Mouse (Mus musculus): ENCODE measurements around the gene Fgfr2. TPM values are rescaled to one million over a fixed set of nuclear protein-coding genes. Genes with fewer than 3 reads are reported as not detected.
A peak's percentile ranks its signal among the peaks of the same experiment; 100 is the strongest.
"Not testable (repeated sequence)": the region's sequence is repeated elsewhere in the genome, so short reads cannot be mapped to it uniquely, and the experiment has no call there.

Gene Fgfr2
- total RNA-seq, 2 experiments from 2014 or later, result 35.8 to 40.8 TPM

DNA sequence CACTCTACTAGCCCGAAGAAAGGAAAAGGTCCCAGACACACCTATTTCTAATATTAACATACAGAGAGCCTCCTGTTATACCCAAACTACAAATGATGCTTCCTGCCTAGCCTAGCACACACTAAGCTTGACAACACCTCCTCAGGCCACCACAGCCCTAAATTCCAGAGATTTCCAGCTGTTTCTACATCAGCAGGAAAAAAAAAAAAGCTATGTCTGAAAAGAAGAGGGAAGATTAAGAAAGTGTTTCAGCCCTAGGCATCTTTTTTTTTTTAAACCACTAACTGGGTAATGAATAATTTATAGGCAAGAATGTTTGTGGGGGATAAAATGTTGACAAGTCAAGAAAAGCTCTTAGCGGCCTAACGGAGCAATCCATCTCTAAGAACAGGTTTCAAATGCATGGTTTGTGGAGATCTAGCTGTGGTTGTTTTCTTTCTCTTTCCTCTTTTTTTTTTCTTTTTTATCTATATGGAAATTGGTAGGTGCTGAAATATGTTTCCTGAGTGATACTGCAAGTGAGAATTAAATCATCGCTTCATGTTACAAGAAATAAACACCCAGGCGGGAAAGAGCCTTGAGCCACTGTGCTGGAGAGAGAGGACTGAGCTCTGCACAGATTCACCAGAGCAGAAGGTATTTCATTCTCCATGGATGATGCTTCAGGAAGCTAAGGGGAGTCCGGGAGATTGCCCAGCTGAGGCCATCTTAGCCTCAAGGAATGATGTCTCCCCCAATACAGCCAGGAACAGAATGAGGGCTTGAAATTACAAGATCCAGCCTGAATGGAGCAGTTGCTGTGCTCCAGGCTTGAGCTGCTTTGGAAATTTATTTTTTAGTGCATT is 673.0 kb downstream of the Fgfr2 start:
- no peak for DNase-seq
- intact Hi-C loops (cut with DNase I), result no loop called here

DNA sequence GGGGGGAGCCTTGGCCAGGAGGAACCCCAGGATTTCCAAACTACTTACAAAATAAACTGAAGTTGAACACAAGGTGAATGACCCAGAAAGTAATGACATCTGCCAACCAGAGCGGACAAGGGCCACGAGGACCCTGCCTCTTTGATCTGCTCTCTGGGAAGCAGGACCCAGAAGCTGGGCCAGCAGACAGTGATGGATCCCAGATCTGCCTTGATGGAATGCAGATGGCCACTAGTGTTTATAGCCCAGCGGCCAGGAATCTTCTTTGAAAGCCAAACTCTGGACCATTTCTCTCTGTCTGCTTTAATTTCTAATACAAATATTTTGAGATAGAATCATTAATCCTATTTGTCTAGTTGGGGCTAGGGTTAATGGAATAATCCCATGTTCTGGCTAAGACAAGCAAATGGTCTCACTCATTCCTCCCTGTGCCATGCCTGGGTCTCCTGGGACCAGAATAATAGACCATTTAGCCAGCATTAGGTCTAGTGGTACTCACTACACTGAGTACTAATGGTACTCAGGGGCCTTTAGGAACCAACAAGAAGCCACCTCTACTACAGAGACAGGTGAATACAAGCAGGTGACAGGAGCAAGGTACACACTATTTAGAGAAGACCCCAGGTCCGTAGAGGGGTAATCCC is 674.5 kb downstream of the Fgfr2 start:
- DNase-seq, result no peak
- intact Hi-C loops (cut with DNase I), result no loop called here

DNA sequence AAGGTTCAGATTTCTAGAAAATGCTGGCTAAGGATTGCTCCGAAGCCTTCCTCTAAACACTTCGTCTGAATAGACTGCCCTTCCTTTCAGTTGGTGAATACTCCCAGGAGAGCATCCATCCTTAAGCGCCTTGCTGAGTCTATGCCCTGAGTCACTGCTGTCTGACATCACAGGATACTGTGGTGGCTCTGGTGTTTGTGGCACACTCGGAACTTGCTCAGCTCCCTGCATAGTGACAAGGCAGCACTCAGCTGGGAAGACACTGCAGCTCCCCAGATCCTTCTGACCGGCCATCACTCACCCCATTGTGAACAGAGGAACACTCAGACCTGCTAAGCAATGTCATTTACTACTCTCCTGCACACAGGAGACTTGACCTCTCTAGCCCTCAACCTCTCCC is 675.6 kb downstream of the Fgfr2 start:
- DNase-seq, result no peak
- intact Hi-C loops (cut with DNase I), result no loop called here

DNA sequence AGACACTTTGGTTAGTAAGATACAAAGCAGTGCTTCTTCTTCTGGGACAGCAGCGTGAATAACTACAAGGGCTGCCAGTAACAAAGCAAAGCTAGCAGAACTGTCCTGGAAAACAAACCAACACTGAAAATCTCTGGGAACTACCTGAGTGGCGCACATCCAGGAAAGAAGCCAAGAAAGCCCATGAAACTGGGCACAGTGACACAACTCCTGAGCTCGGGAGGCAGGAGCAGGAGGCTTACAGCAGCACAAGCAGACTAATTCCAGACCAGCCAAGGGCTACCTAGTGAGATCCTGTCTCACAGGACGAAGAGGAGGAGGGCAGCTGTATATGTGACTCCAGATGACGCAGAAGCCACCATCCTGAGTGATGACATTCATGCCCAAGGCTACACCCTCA is 676.3 kb downstream of the Fgfr2 start:
- no peak for DNase-seq
- intact Hi-C loops (cut with DNase I), result no loop called here

DNA sequence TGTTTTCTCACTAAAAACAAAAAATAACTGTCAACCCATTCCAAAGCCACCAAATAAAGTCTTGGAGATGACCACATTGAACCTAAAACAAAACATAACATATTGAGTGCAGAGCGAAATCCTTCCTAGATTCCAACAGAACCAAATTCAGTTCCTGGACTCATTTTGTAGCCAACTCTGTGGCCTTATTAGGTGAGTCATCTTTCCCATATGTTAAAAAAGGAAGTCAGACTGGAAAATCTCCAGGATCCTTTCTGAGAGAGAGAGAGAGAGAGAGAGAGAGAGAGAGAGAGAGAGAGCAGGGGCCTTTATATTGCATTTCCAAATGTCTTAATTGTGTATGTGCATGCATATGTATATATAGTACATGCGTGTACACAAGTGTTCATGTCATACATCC is 678.9 kb downstream of the Fgfr2 start:
- DNase-seq, result no peak
- intact Hi-C loops (cut with DNase I), result no loop called here

DNA sequence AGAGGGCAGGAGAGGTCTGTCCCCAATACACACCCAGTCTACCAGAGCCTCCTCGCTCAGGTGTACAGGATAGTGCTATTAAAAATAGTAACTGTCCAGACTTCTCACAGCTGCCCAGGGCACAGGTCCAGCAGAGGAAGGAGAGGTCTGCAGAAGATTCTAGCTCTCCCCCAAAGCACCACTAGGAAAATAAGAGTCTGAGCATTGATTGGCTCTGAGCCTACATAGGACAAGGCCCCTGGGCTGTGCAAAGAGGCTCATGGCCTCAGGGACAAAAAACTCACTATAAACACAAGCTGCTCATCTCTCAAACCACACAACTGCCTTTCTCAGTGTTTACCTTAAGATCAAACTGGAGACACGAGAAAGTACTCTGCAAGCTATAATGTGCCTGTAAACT is 679.4 kb downstream of the Fgfr2 start:
- intact Hi-C loops (cut with DNase I), result no loop called here
- no peak for DNase-seq

DNA sequence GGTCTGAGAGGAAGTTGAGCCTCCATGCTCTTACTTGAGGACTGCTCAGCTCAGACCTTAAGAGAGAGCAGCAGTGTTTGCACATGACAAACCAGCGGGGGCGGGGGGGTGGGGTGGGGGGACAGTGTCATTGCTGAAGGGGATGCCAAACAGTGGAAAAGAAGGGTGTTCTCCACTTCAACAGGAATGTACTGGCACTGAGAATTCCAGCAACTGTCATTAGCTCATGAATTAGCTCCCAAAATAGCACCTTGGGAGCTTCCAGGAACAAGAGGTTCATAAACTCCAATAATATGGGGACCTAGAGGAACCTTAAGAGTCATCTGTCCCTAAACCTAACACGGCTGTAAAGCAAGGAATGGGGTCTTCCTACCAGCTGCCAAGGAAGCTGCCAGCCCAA is 680.0 kb downstream of the Fgfr2 start:
- no peak for DNase-seq
- intact Hi-C loops (cut with DNase I), result no loop called here

DNA sequence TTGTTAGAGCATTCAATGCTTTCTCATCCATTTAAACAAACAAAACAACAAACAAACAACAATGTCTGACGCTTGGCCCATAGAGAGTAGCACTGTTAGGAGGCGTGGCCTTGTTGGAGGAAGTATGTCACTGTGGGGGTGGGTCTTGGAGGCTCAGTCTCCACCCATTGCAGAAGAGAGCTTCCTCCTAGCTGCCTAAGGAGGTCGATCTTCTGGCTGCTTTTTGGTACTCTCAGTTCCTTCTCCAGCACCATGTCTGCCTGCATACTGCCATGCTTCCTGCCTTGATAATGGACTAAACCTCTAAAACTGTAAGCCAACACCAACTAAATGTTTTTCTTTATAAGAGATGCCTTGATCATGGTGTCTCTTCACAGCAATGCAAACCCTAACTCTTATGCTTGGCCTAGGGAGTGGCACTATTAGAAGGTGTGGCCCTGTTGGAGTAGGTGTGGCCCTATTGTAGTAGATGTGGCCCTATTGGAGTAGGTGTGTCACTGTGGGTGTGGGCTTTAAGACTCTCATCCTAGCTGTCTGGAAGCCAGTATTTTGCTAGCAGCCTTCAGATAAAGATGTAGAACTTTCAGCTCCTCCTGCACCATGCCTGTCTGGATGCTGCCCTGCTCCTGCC is 680.9 kb downstream of the Fgfr2 start:
- intact Hi-C loops (cut with DNase I); DNase-seq: not testable (repeated sequence)

DNA sequence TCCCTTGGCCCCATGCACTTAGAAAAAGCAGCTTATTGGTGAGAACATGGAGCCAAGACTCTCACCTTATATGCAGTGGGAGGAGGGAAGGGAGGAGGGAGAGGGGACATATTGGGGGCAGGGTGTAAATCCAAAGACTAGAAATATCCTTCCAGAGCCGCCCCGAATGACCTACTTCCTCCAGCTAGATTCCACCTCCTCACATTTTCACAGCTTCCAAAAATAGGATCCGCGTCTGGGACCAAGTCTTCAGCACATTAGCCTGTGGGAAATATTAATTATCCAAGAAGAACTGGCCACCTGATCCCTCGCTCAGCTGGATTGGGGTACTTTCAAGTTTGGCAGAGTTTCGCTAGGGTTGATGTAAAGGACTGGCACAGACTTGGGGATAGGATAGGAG is 683.2 kb downstream of the Fgfr2 start:
- no peak for DNase-seq
- intact Hi-C loops (cut with DNase I), result no loop called here

DNA sequence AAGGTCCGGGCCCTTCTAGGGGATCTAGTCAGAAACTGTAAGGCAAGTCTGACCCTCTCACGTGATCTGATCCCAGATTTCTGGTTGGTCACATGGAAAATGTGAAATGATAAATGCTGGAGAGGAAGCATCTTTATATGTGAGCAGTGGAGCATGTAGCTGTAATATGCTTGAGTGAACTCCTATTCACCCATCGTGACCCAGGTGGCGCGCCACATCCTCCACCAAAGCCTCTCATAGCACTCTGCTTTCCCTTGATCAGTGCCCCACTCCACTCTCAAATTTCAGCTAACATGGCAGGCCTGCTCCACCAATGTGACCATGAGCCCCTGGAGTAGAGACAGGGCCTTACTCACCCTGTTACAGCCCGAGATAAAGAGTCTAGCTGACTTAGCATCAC is 685.1 kb downstream of the Fgfr2 start:
- DNase-seq, result no peak
- intact Hi-C loops (cut with DNase I), result no loop called here

DNA sequence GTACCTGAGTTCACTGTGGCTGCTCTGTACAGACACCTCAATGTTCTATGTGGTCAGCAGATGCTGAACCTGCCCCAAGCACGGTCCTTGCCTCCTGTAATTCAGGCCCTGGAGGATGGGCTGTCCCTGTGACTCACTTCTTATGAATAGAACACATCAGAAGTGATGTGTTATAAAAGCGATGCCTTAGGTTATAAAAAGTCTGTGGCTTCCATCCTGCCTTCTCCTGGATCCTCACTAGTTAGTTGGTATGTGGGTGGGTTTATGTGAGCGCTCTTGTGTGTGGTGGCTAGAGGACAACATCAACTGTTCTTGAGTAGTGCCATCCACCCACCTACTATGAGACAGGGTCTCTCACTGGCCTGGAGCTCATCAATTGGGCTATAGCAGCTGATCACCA is 685.7 kb downstream of the Fgfr2 start:
- intact Hi-C loops (cut with DNase I), result no loop called here
- DNase-seq, result no peak

DNA sequence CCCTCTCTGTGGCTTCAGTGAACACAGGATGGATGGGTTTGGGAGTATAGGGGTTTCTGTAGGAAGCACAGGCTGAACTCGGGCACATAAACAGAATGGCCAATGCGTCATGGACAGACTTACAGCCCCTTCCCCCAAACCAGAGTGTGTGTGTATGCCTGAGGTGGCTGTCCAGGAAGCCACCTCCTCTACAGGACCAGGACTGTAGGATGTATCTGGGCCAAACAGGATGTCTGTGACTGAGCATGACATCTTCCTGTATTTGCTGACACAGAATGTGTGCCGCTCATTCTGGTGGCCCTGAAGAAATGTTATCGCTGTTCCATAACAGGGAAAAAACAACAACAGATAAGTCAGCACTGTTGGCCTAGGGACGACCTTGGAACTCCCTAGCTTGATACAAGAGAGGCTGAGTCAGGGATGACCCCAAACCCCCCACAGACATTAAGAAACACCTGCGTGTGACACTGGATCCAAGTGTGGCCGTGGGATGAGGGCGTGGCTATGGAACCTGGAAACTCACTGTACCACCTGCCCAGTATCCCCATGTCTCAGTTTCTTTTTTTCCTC is 687.6 kb downstream of the Fgfr2 start:
- DNase-seq, result no peak

DNA sequence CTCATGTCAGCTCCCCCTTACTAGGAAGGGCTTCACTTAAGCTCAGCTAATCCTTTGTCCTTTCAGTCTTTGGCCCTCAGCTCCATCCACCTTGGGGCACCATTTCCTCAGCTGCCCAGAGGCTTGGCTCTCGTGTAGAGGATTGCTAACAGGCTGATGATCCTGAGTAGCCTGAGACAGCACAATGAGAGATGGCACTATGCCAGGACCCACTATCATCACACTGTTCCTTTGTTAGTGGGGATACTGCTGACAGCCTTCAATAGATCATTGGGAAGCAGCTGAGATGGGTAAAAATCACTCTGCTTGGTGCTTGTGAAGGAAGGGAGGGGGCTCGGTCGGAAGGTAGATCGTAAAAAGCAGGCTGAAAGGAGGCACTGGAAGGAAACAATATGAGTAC is 693.8 kb downstream of the Fgfr2 start:
- intact Hi-C loops (cut with DNase I), result no loop called here
- peak; percentile 35 for DNase-seq

More for the DNA sequence above, 687.6 kb downstream of the Fgfr2 start:
- intact Hi-C loops (cut with DNase I), result no loop called here

DNA sequence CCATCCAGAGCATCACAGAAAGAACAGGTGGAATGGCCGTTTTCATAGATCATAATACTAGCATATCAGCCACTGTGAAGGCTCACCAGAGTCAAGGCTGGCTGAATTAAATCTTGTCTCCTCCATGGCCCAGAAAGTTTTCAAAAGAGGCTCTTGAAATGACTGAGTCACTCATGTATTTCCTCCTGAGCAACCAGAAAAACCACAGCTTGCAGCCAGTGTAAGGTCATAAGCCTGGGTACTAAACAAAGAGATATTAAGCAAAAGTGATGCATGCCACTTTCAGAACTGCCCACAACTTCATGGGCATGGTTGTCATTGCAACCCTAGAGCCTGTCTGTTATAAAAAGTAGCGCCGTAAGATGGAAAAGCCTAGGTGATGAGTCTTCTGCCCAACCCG is 694.8 kb downstream of the Fgfr2 start:
- intact Hi-C loops (cut with DNase I), result no loop called here
- no peak for DNase-seq

DNA sequence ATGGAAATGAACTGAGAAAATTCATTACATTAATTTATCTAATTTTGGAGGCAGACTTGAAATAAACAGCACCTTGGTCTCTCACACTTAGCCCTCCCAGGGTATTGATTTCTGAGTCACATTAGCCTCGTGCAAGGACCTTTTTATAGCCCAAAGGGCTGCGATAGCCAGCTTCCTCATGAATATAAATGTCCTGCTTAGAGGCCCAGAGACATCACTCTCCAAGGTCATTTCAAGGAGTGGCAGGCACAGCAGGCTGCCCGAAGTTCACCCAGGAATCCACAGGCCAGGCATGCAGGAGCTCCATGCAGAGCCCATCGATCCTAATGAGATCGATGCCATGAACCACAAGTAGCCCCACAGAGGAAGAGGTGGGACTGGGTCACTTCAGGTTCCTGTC is 697.1 kb downstream of the Fgfr2 start:
- intact Hi-C loops (cut with DNase I), result no loop called here
- DNase-seq, result no peak

DNA sequence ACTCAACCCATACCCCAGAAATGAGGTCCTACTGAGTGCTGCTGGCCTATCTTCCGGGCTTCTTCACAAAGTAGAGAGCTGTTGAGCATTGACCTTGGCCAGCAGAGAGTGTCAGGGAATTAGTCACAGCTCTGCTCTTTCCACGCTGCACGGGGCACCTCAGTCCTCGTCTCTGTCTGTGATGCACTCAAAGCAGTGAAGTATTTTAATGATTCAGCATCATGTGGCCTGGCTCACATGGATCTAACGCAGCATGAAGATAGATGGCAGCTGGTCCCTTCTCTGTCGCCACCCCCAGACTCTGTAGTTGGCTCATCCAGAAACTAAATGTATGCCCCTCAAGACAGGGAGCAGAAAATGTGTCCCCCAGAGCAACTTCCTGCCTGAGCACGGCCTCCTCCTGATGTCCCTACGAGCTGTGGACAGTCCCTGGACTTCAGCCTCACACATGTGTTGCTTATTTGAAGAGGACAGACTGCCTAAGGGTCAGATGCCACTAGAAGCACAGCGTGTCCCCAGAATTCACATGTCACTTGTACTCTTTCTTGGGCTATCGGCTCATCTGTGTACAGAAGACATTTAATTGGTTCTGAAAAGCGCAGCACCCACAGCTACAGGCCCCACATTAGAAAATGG is 697.7 kb downstream of the Fgfr2 start:
- DNase-seq, result no peak
- intact Hi-C loops (cut with DNase I), result no loop called here

DNA sequence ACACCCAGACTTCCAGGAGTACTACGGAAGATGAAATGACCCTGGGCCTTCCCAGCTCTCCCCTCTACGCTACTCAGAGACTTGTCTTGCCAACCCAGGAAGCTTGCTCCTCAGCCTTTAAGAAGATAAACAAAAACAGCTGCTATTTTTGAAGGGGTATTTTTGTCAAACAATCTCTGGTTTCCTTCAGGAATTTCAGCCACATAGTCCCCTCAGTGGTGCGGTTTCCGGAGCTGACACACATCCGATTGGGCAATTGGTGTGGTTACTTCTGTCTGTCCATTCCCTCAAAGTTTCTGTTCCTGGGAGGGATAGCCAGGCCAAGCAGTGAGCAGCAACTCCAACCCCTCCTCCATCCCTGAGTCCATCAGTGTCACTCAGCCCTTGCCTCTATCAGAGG is 699.6 kb downstream of the Fgfr2 start:
- intact Hi-C loops (cut with DNase I), result no loop called here
- DNase-seq, result no peak

DNA sequence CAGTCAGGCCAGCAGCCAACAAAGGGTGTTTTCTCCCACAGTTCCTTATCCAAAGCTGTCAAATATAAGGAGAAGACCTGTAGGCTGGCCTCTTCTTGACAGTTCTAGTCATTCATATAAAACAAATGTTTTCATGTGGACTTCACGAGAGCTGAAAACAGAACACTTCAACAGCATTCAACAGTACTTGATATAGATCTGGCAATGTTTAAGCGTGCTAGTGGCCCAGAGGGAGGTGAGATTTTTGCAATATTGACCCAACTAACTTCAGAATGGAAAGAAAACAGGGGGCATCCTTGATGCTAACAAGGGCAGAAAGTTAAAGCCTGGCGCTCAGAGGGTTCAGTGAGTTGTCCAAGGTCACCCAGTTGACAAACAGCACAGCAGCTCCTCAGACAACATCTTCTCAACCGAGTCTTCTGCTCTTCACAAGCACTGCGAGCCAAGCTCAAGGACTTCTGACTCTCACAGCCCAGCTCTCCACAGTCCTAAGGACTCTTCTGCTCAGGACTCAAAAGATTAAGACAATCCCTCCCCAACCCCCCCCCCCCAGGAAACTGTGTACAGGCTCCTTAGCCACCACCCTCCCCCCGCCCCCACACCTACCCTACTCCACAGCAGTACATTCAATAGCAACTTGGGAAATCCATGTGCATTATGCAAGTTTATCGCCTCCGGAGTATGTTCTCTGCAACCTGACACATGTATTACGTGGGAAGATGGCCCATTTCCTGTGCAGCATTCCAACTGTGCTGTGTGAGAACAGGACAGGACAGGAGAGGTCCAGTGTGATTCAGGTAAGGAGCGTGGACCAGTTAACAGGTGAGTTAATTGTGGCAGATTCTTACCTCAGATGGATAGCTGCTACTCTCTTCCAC is 703.5 kb downstream of the Fgfr2 start:
- no peak for DNase-seq
- intact Hi-C loops (cut with DNase I), result no loop called here

DNA sequence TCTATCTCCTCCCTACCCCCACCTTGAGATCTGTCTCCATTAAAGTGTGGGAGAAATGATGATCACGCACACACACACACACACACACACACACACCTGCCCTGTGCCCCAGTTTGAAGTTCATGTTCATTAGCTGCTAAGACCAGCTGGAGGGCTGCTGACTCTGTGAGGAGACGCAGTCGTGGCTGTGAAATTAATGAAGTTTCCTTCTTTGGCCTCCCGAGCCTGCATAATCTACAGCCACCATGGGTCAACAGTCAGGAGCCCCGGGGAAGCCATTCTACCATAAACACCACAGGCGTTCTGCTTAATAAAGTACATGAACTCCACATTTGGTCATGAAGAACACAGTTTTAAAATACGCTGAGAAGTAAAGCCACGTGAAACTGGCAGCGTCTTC is 706.3 kb downstream of the Fgfr2 start:
- intact Hi-C loops (cut with DNase I), result no loop called here
- no peak for DNase-seq

DNA sequence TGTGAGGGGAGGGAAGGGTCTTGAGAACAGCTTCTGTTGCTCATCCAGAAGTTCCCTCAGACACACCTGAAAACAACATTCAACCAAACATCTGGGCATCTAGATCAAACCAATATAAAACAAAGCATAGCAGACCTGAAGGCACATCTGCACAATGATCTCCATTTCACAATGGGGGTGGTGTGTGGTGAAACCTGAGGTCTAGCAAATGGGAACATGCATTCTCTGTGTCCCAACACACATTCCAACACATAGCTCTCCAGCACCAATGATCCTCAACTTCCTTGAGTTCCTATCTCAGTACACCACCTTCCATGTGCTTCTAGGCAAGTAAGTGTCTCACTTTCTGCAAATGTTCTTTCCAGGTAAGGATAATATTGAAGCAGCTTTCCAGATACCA is 707.3 kb downstream of the Fgfr2 start:
- intact Hi-C loops (cut with DNase I), result no loop called here
- DNase-seq, result no peak

All from left cerebral cortex, postnatal 4 days (tissue).